8 mouse cellular contexts compared by ENCODE assay signal in genomic region chr17:23676473-23677031, GRCm38 (mm10). TPM values are rescaled to one million over a fixed set of nuclear protein-coding genes. Genes with fewer than 3 reads are reported as not detected.
DNase-seq lines count a peak whose midpoint lies in the region; ATAC-seq and TF ChIP-seq lines count a peak whose summit lies in the region.

No protein-coding gene starts in this region.

- H3K9me3 ChIP-seq in erythroblast, embryonic 14.5 days (ENCODE audit: control insufficient read depth, low read length) = no peaks in the 10 kb centered on the region
- H3K9me3 ChIP-seq in neural tube, embryonic 13.5 days = no peaks in the 10 kb centered on the region

- peak overlapping the region; percentile 98 for H3K27ac ChIP-seq in embryonic fibroblast, embryonic 13.5 days (ENCODE audit: insufficient read depth, low read length)
- H3K27ac ChIP-seq in liver, adult 2 months (replicated peaks; ENCODE audit: insufficient read depth, low read depth, low read length) = peak overlapping the region; percentile 33
- H3K27ac ChIP-seq in neural tube, embryonic 13.5 days (replicated peaks) = no peak overlapping the region

- TF ChIP-seq CTCF in embryonic fibroblast, embryonic 13.5 days (IDR thresholded peaks at IDR 0.05; ENCODE audit: borderline replicate concordance, insufficient read depth, low read length) = no peak
- TF ChIP-seq CTCF in liver, adult 2 months (IDR thresholded peaks at IDR 0.05; ENCODE audit: low read depth, low read length) = no peak

- H3K79me2 ChIP-seq in liver, adult 2 months (ENCODE audit: control insufficient read depth, insufficient read depth, low read length) = no peaks in the 10 kb centered on the region

- intact Hi-C loops in heart, postnatal 36 days (cut with DNase I) = loop anchor here (1.0 kb wide), 1 partner anchor 24 kb away; no protein-coding TSS in a partner anchor

- peak overlapping the region; percentile 66 for H3K4me3 ChIP-seq in erythroblast, embryonic 14.5 days (replicated peaks)
- H3K4me3 ChIP-seq in embryonic fibroblast, embryonic 13.5 days (ENCODE audit: insufficient read depth, low read length) = peak overlapping the region; percentile 83
- peak overlapping the region; percentile 72 for H3K4me3 ChIP-seq in liver, adult 2 months (ENCODE audit: insufficient read depth, low read depth, low read length)
- peak overlapping the region; percentile 44 for H3K4me3 ChIP-seq in neural tube, embryonic 13.5 days

- H3K27me3 ChIP-seq in erythroblast, embryonic 14.5 days (ENCODE audit: control insufficient read depth) = peaks cover 65% of the 10 kb centered on the region
- H3K27me3 ChIP-seq in liver, adult 2 months (ENCODE audit: control insufficient read depth, insufficient read depth, low read length) = peaks cover 4% of the 10 kb centered on the region; the same call in 1 of the 2 replicates
- peaks cover 72% of the 10 kb centered on the region for H3K27me3 ChIP-seq in neural tube, embryonic 13.5 days

- WGBS in liver, adult 2 months = 4% methylated on average over 37 of the region's 37 CpGs
- WGBS in neural tube, embryonic 13.5 days = under 1% methylated on average over 37 of the region's 37 CpGs

- H3K9ac ChIP-seq in liver, adult 2 months (ENCODE audit: low read depth, low read length) = peak overlapping the region; percentile 75
- H3K9ac ChIP-seq in neural tube, embryonic 13.5 days = peak overlapping the region; percentile 63

- H3K4me1 ChIP-seq in erythroblast, embryonic 14.5 days (ENCODE audit: control insufficient read depth) = peaks cover 54% of the 10 kb centered on the region
- H3K4me1 ChIP-seq in embryonic fibroblast, embryonic 13.5 days (ENCODE audit: control insufficient read depth, insufficient read depth, low read length) = no peaks in the 10 kb centered on the region; the same call in 1 of the 2 replicates
- H3K4me1 ChIP-seq in liver, adult 2 months (ENCODE audit: control insufficient read depth, insufficient read depth, low read length) = peaks cover 12% of the 10 kb centered on the region
- peaks cover 60% of the 10 kb centered on the region for H3K4me1 ChIP-seq in neural tube, embryonic 13.5 days (replicated peaks)

- H3K4me2 ChIP-seq in neural tube, embryonic 13.5 days = peak overlapping the region; percentile 88

- peaks cover 4% of the 10 kb centered on the region for H3K36me3 ChIP-seq in erythroblast, embryonic 14.5 days (ENCODE audit: control insufficient read depth)
- H3K36me3 ChIP-seq in liver, adult 2 months (ENCODE audit: control insufficient read depth, insufficient read depth, low read length) = no peaks in the 10 kb centered on the region
- H3K36me3 ChIP-seq in neural tube, embryonic 13.5 days = no peaks in the 10 kb centered on the region

- DNase-seq in adrenal gland, adult 2 months = peak; percentile 92
- DNase-seq in heart, postnatal 36 days = peak; percentile 60 to 72
- DNase-seq in liver, adult 2 months (ENCODE audit: extremely low read depth, low read depth, low spot score) = no peak
- no peak for DNase-seq in right cerebral cortex, adult 18-20 months

- no peak for ATAC-seq in erythroblast, adult 5-6 weeks (replicated peaks; ENCODE audit: low FRiP score, poor library complexity, severe bottlenecking)
- ATAC-seq in neural tube, embryonic 13.5 days (ENCODE audit: low read depth) = no peak

- 0 out of 2 replicates have a peak, but pooled peaks have one; percentile 47 for TF ChIP-seq POLR2A in embryonic fibroblast, embryonic 13.5 days (IDR thresholded peaks at IDR 0.05; ENCODE audit: low read depth, low read length)
- no peak for TF ChIP-seq POLR2A in liver, adult 2 months (IDR thresholded peaks at IDR 0.05; ENCODE audit: extremely low read depth, insufficient read depth, low read length)

RNA-seq across cellular contexts. Expression of gene Tnfrsf12a, which starts 0.7 kb away (rescaled TPM):
- polyA plus RNA-seq in erythroblast, embryonic 14.5 days (2012) = 0.05 TPM in 1 of 2 replicates, not detected in the other
- not detected in 2 replicates for total RNA-seq in erythroblast, adult 5-6 weeks (2015; ENCODE audit: low replicate concordance)
- 2.0 TPM in 1 of 2 replicates, not detected in the other for total RNA-seq in erythroblast, adult 5-6 weeks (2017; ENCODE audit: low replicate concordance)
- total RNA-seq in adrenal gland, adult 2 months (2021) = 100 to 1,000 TPM; 147 to 270 TPM
- polyA plus RNA-seq in adrenal gland, adult 2 months (2012; rRNA removed) = 83.4 and 96.8 TPM in 2 replicates
- 126 and 221 TPM in 2 replicates for polyA plus RNA-seq in embryonic fibroblast, embryonic 13.5 days (2011; ENCODE audit: insufficient read length, low read depth, missing spikeins)
- total RNA-seq in heart, postnatal 36 days (2021) = 100 to 1,000 TPM in 1 of 2 experiments, 10 to 100 TPM in 1; 59.4 to 101 TPM
- 4.0 TPM in 2 replicates for total RNA-seq in liver, adult 2 months (2014; rRNA removed)
- 6.0 and 7.1 TPM in 2 replicates for polyA plus RNA-seq in liver, adult 2 months (2012; rRNA removed)
- polyA plus RNA-seq in neural tube, embryonic 13.5 days (2015; fragmentation: Nextera tagmentation; extraction: Ambion mirVana) = 4.7 and 5.4 TPM in 2 replicates

RNA-seq across cellular contexts. Expression of gene Cldn6, which starts 2.5 kb away (rescaled TPM):
- polyA plus RNA-seq in erythroblast, embryonic 14.5 days (2012) = not detected in 2 replicates
- not detected in 2 replicates for total RNA-seq in erythroblast, adult 5-6 weeks (2015; ENCODE audit: low replicate concordance)
- not detected in 2 replicates for total RNA-seq in erythroblast, adult 5-6 weeks (2017; ENCODE audit: low replicate concordance)
- not detected for total RNA-seq in adrenal gland, adult 2 months (2021)
- polyA plus RNA-seq in adrenal gland, adult 2 months (2012; rRNA removed) = not detected in 2 replicates
- not detected in 2 replicates for polyA plus RNA-seq in embryonic fibroblast, embryonic 13.5 days (2011; ENCODE audit: insufficient read length, low read depth, missing spikeins)
- total RNA-seq in heart, postnatal 36 days (2021) = not detected
- not detected in 2 replicates for total RNA-seq in liver, adult 2 months (2014; rRNA removed)
- 0.46 and 0.54 TPM in 2 replicates for polyA plus RNA-seq in liver, adult 2 months (2012; rRNA removed)
- 0.53 and 1.2 TPM in 2 replicates for polyA plus RNA-seq in neural tube, embryonic 13.5 days (2015; fragmentation: Nextera tagmentation; extraction: Ambion mirVana)

RNA-seq across cellular contexts. Expression of gene Thoc6, which starts 2.9 kb away (rescaled TPM):
- 8.8 and 10.0 TPM in 2 replicates for polyA plus RNA-seq in erythroblast, embryonic 14.5 days (2012)
- 7.3 and 21.5 TPM in 2 replicates for total RNA-seq in erythroblast, adult 5-6 weeks (2015; ENCODE audit: low replicate concordance)
- 5.4 and 5.7 TPM in 2 replicates for total RNA-seq in erythroblast, adult 5-6 weeks (2017; ENCODE audit: low replicate concordance)
- total RNA-seq in adrenal gland, adult 2 months (2021) = 10 to 100 TPM; 19.5 to 36.7 TPM
- 28.1 and 30.6 TPM in 2 replicates for polyA plus RNA-seq in adrenal gland, adult 2 months (2012; rRNA removed)
- 15.7 and 20.1 TPM in 2 replicates for polyA plus RNA-seq in embryonic fibroblast, embryonic 13.5 days (2011; ENCODE audit: insufficient read length, low read depth, missing spikeins)
- total RNA-seq in heart, postnatal 36 days (2021) = 10 to 100 TPM; 11.6 to 11.7 TPM
- 6.0 and 6.8 TPM in 2 replicates for total RNA-seq in liver, adult 2 months (2014; rRNA removed)
- 10.2 and 10.3 TPM in 2 replicates for polyA plus RNA-seq in liver, adult 2 months (2012; rRNA removed)
- 51.8 and 51.9 TPM in 2 replicates for polyA plus RNA-seq in neural tube, embryonic 13.5 days (2015; fragmentation: Nextera tagmentation; extraction: Ambion mirVana)

RNA-seq across cellular contexts. Expression of gene Hcfc1r1, which starts 3.2 kb away (rescaled TPM):
- 35.0 and 35.6 TPM in 2 replicates for polyA plus RNA-seq in erythroblast, embryonic 14.5 days (2012)
- total RNA-seq in erythroblast, adult 5-6 weeks (2015; ENCODE audit: low replicate concordance) = 8.6 and 28.0 TPM in 2 replicates
- 4.3 and 12.1 TPM in 2 replicates for total RNA-seq in erythroblast, adult 5-6 weeks (2017; ENCODE audit: low replicate concordance)
- 100 to 1,000 TPM; 170 to 228 TPM for total RNA-seq in adrenal gland, adult 2 months (2021)
- 747 and 838 TPM in 2 replicates for polyA plus RNA-seq in adrenal gland, adult 2 months (2012; rRNA removed)
- 146 and 164 TPM in 2 replicates for polyA plus RNA-seq in embryonic fibroblast, embryonic 13.5 days (2011; ENCODE audit: insufficient read length, low read depth, missing spikeins)
- total RNA-seq in heart, postnatal 36 days (2021) = 100 to 1,000 TPM; 196 to 206 TPM
- 9.3 and 11.5 TPM in 2 replicates for total RNA-seq in liver, adult 2 months (2014; rRNA removed)
- polyA plus RNA-seq in liver, adult 2 months (2012; rRNA removed) = 142 and 189 TPM in 2 replicates
- polyA plus RNA-seq in neural tube, embryonic 13.5 days (2015; fragmentation: Nextera tagmentation; extraction: Ambion mirVana) = 102 and 132 TPM in 2 replicates

RNA-seq across cellular contexts. Expression of gene Cldn9, which starts 7.3 kb away (rescaled TPM):
- not detected in 2 replicates for polyA plus RNA-seq in erythroblast, embryonic 14.5 days (2012)
- not detected in 2 replicates for total RNA-seq in erythroblast, adult 5-6 weeks (2015; ENCODE audit: low replicate concordance)
- not detected in 2 replicates for total RNA-seq in erythroblast, adult 5-6 weeks (2017; ENCODE audit: low replicate concordance)
- total RNA-seq in adrenal gland, adult 2 months (2021) = under 1 TPM in 1 of 2 experiments, not detected in 1; 0.21 TPM
- polyA plus RNA-seq in adrenal gland, adult 2 months (2012; rRNA removed) = 0.09 and 0.13 TPM in 2 replicates
- polyA plus RNA-seq in embryonic fibroblast, embryonic 13.5 days (2011; ENCODE audit: insufficient read length, low read depth, missing spikeins) = not detected in 2 replicates
- not detected for total RNA-seq in heart, postnatal 36 days (2021)
- total RNA-seq in liver, adult 2 months (2014; rRNA removed) = not detected in 2 replicates
- polyA plus RNA-seq in liver, adult 2 months (2012; rRNA removed) = not detected in 2 replicates
- polyA plus RNA-seq in neural tube, embryonic 13.5 days (2015; fragmentation: Nextera tagmentation; extraction: Ambion mirVana) = 1.2 and 1.3 TPM in 2 replicates

Comparison
In these comparisons a context has a peak if more than half of its experiments do, and no peak if none do; other contexts are left out.
1. DNase-seq: peak in adrenal gland, adult 2 months (single experiment) and heart, postnatal 36 days (2 of 2); none in liver, adult 2 months (single experiment) and right cerebral cortex, adult 18-20 months (single experiment).
2. RNA of gene Tnfrsf12a, which starts 0.7 kb away (polyA plus RNA-seq): 126 to 221 TPM in embryonic fibroblast, embryonic 13.5 days and 83.4 to 96.8 TPM in adrenal gland, adult 2 months; 6.0 to 7.1 TPM in liver, adult 2 months, 4.7 to 5.4 TPM in neural tube, embryonic 13.5 days and 0.05 TPM in erythroblast, embryonic 14.5 days; every median in the first group is over 10 times any median in the second.
3. Peak in every context shown above with its lines, with median percentiles within 50 percentile points of each other: H3K4me3 ChIP-seq.